Mouse (Mus musculus) hindbrain, embryonic 14.5 days (tissue): ENCODE measurements around the gene Itga9. TPM values are rescaled to one million over a fixed set of nuclear protein-coding genes. Genes with fewer than 3 reads are reported as not detected.
A peak's percentile ranks its signal among the peaks of the same experiment; 100 is the strongest.

Experiments
- ATAC-seq: fragments of 200-750 bp; cut with Nextera tagmentation; 2 replicates; pipeline ENCODE4 v1.8.0; 2017; ENCODE audit warnings: moderate number of reproducible peaks, mild to moderate bottlenecking, moderate TSS enrichment, moderate library complexity; ENCODE audit not compliant: low FRiP score
- DNase-seq: peaks from one replicate; pipeline ENCODE4 v3.0.0-alpha.2; 2015; ENCODE audit warnings: low spot score
- H3K27ac ChIP-seq: fragments of 300-500 bp; sonication (generic); 2 replicates; pipeline ENCODE4 v1.5.1; 2014; ENCODE audit warnings: mild to moderate bottlenecking, moderate library complexity
- H3K27me3 ChIP-seq: fragments of 300-500 bp; sonication (generic); 2 replicates; pipeline ENCODE4 v1.6.1; 2014; ENCODE audit warnings: mild to moderate bottlenecking, low read length, mixed read lengths; ENCODE audit not compliant: control insufficient read depth, insufficient read depth
- H3K36me3 ChIP-seq: fragments of 300-500 bp; sonication (generic); replicated peaks from 2 replicates; pipeline ENCODE4 v1.6.1; 2014; ENCODE audit not compliant: control insufficient read depth, insufficient read depth
- H3K4me1 ChIP-seq: fragments of 300-500 bp; sonication (generic); replicated peaks from 2 replicates; pipeline ENCODE4 v1.6.1; 2014; ENCODE audit warnings: antibody characterized with exemption, low read length, mixed read lengths; ENCODE audit not compliant: control insufficient read depth, insufficient read depth
- H3K4me2 ChIP-seq: fragments of 300-500 bp; sonication (generic); replicated peaks from 2 replicates; pipeline ENCODE4 v1.6.1; 2014; ENCODE audit warnings: mild to moderate bottlenecking, moderate library complexity
- H3K4me3 ChIP-seq: fragments of 300-500 bp; sonication (generic); replicated peaks from 2 replicates; pipeline ENCODE4 v1.5.1; 2014; ENCODE audit warnings: mild to moderate bottlenecking, low read length
- H3K9ac ChIP-seq: fragments of 300-500 bp; sonication (generic); 2 replicates; pipeline ENCODE4 v1.6.1; 2014
- H3K9me3 ChIP-seq: fragments of 300-500 bp; sonication (generic); 2 replicates; pipeline ENCODE4 v1.6.1; 2016; ENCODE audit warnings: low read length; ENCODE audit not compliant: control insufficient read depth
- WGBS: fragments of 180-500 bp; shearing (Covaris S2); extraction: QIAGEN DNeasy Blood & Tissue Kit; methylation state at CpG from one replicate; pipeline ENCODE4 v1.1.7; 2014; 5-methylcytosine and 5-hydroxymethylcytosine counted together
- polyA plus RNA-seq: library from polyadenylated mRNA; unstranded; fragments of >200 nt; fragmentation: Nextera tagmentation; extraction: Ambion mirVana; gene quantifications from 2 replicates; pipeline ENCODE4 v1.2.1, GENCODE M21; 2014

Gene Itga9
- polyA plus RNA-seq, 1 experiment from 2014 or later = 4.4 TPM

DNA sequence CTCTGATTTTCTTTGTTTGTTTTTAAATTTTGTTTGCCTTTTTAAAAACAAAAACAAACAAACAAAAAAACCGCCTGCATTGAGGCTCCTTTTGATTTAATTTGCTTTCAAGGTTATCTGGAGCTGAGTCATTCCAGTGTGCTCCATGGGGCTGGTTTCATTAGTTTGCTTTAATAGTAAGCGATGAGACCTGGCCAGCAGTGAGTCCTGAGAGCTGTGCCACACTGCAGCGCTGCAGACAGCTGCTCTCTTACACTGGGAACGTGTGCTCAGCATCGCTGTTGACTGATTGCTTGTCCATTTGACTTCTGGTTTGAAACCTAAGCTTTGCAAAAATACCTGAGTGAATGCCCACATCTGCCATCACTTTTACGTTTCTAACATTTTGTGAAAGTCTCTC lies 26.1 kb upstream of the Itga9 start:
- no peak overlapping the region for H3K9ac ChIP-seq
- no peaks in the 10 kb centered on the region for H3K9me3 ChIP-seq
- H3K36me3 ChIP-seq = peaks cover 65% of the 10 kb centered on the region
- H3K4me1 ChIP-seq = no peaks in the 10 kb centered on the region
- no peak overlapping the region for H3K4me3 ChIP-seq
- H3K4me2 ChIP-seq = no peak overlapping the region
- no peaks in the 10 kb centered on the region for H3K27me3 ChIP-seq
- no peak for ATAC-seq
- DNase-seq = no peak
- H3K27ac ChIP-seq = no peak overlapping the region
- WGBS = 79% methylated on average over 6 of the region's 6 CpGs

DNA sequence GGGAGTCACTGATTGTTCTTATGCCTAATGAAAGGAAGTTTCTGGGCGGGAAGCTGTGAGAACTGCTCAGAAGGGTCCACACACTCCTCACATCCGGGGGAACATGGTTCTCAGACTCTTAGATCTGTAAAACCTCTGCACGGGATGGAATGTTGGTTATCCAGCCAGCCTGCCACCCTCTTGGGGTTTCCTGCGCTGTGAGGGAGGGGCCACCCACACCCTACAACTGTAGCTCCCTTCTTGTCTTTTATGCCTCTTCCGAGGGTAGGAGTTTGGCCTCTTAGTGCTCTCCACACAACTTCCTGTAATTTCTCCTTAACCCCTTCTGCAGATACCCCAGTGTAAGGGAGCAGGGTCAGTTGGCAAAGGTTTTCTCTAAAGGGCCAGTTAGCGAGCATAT lies 23.7 kb upstream of the Itga9 start:
- ATAC-seq (no peak), DNase-seq (no peak)
- Histone ChIP-seq H3K4me2 (no peak overlapping the region), H3K4me3 (no peak overlapping the region), H3K9ac (no peak overlapping the region), H3K27me3 (no peaks in the 10 kb centered on the region), H3K36me3 (peaks cover 50% of the 10 kb centered on the region), H3K9me3 (no peaks in the 10 kb centered on the region), H3K4me1 (no peaks in the 10 kb centered on the region), H3K27ac (no peak overlapping the region)
- 88% methylated on average over 6 of the region's 6 CpGs for WGBS

DNA sequence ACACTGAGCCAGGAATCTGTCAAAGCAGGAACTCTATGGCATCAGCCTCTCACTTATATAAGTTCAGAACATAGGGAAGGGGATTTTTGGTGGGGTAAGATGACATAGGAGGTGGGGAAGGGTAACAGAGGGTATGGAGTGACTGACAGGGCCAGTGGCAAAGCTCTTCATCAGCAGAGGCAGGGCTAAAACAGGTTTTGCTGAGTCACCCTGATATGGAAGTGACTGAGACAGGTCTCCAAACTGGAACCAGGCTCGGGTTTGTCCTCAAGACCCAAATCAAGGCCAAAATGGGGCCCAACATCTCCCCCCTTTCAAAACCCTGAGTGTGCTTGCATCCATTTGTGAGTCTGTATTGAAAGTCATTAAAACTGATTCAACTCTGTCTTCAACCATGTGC lies 21.7 kb upstream of the Itga9 start:
- WGBS = 96% methylated on average over 1 of the region's 1 CpGs
- peaks cover 32% of the 10 kb centered on the region for H3K36me3 ChIP-seq

DNA sequence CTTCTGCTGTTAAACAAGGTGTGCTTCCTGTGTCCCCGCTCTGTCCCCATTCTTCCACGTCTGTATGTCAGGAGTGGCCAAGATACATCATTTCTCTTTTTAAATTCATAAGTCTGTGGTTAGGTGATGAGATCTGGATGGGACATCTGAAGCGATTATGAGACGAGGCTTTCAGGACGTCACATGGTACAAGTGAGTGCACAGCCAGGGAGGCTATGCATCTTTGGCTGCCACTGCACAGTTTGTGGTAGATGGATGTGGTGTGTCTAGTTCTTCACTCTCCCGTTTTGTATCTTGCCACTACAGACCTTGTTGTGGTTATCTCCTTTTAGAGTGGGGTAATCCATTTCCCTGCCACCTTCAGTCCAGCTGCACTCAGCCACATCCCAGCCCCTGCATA lies 20.5 kb upstream of the Itga9 start:
- DNase-seq (no peak), ATAC-seq (no peak)
- H3K9me3 ChIP-seq = no peaks in the 10 kb centered on the region
- WGBS = 84% methylated on average over 6 of the region's 6 CpGs
- H3K4me2 ChIP-seq = no peak overlapping the region
- H3K27me3 ChIP-seq = no peaks in the 10 kb centered on the region
- H3K4me1 ChIP-seq = 0 out of 2 replicates have a peak, but pooled peaks cover 8% of the 10 kb centered on the region
- H3K9ac ChIP-seq = no peak overlapping the region
- H3K4me3 ChIP-seq = no peak overlapping the region
- H3K27ac ChIP-seq = no peak overlapping the region
- peaks cover 26% of the 10 kb centered on the region for H3K36me3 ChIP-seq

More for the DNA sequence above, 21.7 kb upstream of the Itga9 start:
- Histone ChIP-seq H3K4me1 (no peaks in the 10 kb centered on the region), H3K9me3 (no peaks in the 10 kb centered on the region), H3K27ac (no peak overlapping the region), H3K27me3 (no peaks in the 10 kb centered on the region), H3K4me3 (no peak overlapping the region), H3K9ac (no peak overlapping the region), H3K4me2 (no peak overlapping the region)
- no peak for ATAC-seq
- DNase-seq = no peak

DNA sequence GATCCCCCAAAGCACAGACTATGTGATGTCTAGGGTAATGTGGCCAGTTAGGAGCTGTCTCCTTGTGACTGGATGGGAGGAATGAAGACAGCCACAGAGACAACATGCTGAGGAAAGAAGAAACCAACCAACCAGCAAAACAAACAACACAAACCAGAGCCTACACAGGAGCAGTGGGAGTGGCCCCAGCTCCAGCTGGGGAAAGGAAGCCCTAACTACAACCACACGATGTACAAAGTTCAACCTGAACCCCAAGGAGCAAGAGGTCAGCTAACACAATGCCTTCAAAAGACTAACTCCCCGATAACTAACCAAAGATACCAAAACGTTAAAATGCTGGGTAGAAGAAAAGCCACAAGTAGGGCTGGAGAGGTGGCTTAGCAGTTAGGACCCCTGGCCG lies 19.4 kb upstream of the Itga9 start:
- peaks cover 18% of the 10 kb centered on the region for H3K36me3 ChIP-seq
- WGBS = 66% methylated on average over 4 of the region's 4 CpGs
- H3K27ac ChIP-seq = no peak overlapping the region
- no peak overlapping the region for H3K4me2 ChIP-seq
- no peak for ATAC-seq
- no peak overlapping the region for H3K4me3 ChIP-seq
- H3K4me1 ChIP-seq = 0 out of 2 replicates have a peak, but pooled peaks cover 8% of the 10 kb centered on the region
- H3K9ac ChIP-seq = no peak overlapping the region
- H3K9me3 ChIP-seq = no peaks in the 10 kb centered on the region
- DNase-seq = no peak
- H3K27me3 ChIP-seq = no peaks in the 10 kb centered on the region

DNA sequence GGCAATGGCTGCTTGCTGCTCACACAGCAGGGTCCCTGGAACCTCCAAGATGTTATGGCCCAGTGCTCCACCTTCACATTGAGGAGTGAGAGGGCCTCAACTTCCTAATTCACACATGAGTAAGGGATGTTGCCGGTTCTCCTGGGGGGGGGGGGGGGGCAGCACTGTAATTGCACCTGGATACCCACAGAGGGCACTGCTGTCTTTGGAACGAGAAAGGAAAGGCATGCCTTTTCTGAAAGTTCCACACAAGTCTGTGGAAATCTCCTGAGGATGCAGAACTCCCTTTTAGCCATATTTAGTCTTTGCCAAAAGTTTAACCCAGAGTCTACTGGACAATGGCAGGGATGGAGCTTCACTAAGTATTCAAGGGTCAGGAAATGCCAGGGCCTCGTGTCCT lies 17.2 kb upstream of the Itga9 start:
- WGBS = 37% methylated on average over 3 of the region's 3 CpGs
- H3K36me3 ChIP-seq = 0 out of 2 replicates have a peak, but pooled peaks cover under 1% of the 10 kb centered on the region
- no peaks in the 10 kb centered on the region for H3K9me3 ChIP-seq
- peak; percentile 50 for DNase-seq
- no peaks in the 10 kb centered on the region for H3K27me3 ChIP-seq
- no peak overlapping the region for H3K27ac ChIP-seq
- H3K4me3 ChIP-seq = no peak overlapping the region
- H3K4me1 ChIP-seq = 0 out of 2 replicates have a peak, but pooled peaks cover 8% of the 10 kb centered on the region
- no peak overlapping the region for H3K9ac ChIP-seq
- no peak overlapping the region for H3K4me2 ChIP-seq
- no peak for ATAC-seq

DNA sequence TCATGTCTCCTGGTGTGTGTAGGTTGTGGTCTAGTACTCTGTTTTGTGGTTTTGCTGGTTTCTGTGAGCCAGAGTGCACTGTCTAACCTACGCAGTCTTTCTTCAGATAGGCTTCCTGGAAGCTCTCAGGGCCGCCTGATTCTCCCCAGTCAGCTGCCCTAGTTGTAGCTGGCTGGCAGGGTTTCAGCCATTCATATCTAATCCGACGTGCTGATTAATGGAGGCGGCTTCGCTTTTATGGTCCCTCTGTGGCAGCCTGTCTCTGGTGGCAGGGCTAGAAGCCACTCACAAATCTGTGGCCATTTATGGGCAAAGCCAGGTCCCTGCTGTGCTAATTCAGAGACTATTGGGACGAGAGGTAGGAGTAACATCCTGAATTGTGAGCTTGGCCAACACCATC lies 16.3 kb upstream of the Itga9 start:
- ATAC-seq (peak; percentile 32; the same call in 1 of the 2 replicates), DNase-seq (peak; percentile 42)
- H3K36me3 ChIP-seq = no peaks in the 10 kb centered on the region
- no peaks in the 10 kb centered on the region for H3K27me3 ChIP-seq
- H3K9ac ChIP-seq = no peak overlapping the region
- H3K27ac ChIP-seq = no peak overlapping the region
- WGBS = 28% methylated on average over 7 of the region's 7 CpGs
- H3K4me2 ChIP-seq = no peak overlapping the region
- H3K4me3 ChIP-seq = no peak overlapping the region
- no peaks in the 10 kb centered on the region for H3K9me3 ChIP-seq
- 0 out of 2 replicates have a peak, but pooled peaks cover 8% of the 10 kb centered on the region for H3K4me1 ChIP-seq

DNA sequence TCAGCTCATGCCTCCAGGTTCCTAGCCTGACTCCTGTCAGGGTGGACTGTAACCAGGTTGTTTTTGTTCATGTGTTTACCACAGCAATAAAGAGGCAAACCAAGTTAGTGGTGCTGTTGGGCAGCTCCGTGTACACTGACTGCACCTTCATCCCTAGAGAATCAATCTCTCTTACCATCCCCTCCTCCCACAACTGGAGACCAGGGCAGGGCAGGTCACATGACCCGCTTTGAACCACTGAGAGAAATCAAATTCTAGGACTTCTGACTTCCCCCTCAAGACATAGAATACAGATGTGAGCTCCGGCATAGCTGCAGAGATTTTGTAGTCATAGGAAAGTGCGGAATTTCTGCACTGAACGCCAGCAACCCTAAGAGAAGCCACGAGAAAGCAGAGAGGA lies 14.9 kb upstream of the Itga9 start:
- Histone ChIP-seq H3K27ac (no peak overlapping the region), H3K27me3 (no peaks in the 10 kb centered on the region), H3K4me3 (no peak overlapping the region), H3K36me3 (no peaks in the 10 kb centered on the region), H3K4me2 (no peak overlapping the region), H3K9me3 (no peaks in the 10 kb centered on the region), H3K9ac (no peak overlapping the region), H3K4me1 (0 out of 2 replicates have a peak, but pooled peaks cover 8% of the 10 kb centered on the region)
- no peak for DNase-seq
- WGBS = 86% methylated on average over 6 of the region's 6 CpGs
- ATAC-seq = no peak

DNA sequence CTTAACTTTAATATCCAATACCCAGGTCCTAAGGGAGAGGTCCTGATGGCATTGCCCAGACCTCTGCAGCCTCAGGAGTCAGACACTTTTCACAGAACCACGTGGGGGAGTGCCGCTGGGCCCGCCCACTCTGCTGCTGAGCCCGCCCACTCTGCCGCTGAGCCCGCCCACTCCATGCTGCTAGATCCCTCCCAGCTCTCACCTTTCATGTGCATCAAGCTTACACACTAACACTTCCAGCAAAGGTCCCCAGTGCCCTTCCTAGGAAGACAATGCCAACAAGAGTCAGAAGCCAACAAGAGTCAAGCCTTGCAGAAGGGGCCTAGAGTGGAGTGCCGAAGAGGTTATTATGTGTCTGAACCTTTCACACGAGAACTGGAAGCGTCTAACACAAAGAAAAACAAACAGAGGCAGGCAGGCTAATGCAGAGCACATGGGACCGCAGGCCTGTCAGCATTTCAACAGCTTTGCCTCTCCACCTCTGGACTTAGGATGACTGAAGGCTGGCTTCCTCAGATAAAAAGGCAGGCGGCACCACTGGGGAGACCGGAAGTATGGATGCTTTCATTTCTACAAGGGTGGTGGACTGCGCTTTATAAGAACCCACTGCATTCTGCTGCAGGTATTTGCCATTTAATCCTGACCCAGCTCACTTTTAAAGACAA lies 13.8 kb upstream of the Itga9 start:
- H3K9me3 ChIP-seq = no peaks in the 10 kb centered on the region
- no peaks in the 10 kb centered on the region for H3K36me3 ChIP-seq
- ATAC-seq (no peak), DNase-seq (no peak)
- H3K27me3 ChIP-seq = no peaks in the 10 kb centered on the region
- no peak overlapping the region for H3K9ac ChIP-seq
- H3K4me1 ChIP-seq = 0 out of 2 replicates have a peak, but pooled peaks cover 8% of the 10 kb centered on the region
- no peak overlapping the region for H3K27ac ChIP-seq
- no peak overlapping the region for H3K4me3 ChIP-seq
- no peak overlapping the region for H3K4me2 ChIP-seq
- 52% methylated on average over 13 of the region's 13 CpGs for WGBS

DNA sequence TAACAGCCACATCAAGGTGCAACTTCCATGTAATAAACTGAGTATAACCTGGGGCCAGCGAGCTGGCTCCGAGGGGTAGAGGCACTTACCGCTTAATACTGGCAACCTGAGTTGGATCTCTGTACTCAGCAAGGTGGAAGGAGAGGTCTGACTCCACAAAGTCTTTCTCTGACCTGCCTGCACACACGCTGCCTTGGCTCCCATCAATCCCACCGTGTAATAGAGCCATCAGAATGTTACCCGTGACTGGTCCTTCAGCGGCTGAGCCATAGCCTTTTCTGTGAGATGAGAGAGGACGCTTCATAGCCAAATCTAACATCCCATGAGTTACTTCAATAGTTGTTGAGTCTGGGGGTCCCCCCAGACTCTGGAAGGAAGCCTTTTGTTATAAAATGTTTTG lies 13.0 kb upstream of the Itga9 start:
- DNase-seq (no peak), ATAC-seq (no peak)
- no peak overlapping the region for H3K4me2 ChIP-seq
- H3K9ac ChIP-seq = no peak overlapping the region
- H3K4me1 ChIP-seq = 0 out of 2 replicates have a peak, but pooled peaks cover 8% of the 10 kb centered on the region
- 90% methylated on average over 8 of the region's 8 CpGs for WGBS
- no peaks in the 10 kb centered on the region for H3K27me3 ChIP-seq
- H3K36me3 ChIP-seq = no peaks in the 10 kb centered on the region
- H3K27ac ChIP-seq = no peak overlapping the region
- no peak overlapping the region for H3K4me3 ChIP-seq
- no peaks in the 10 kb centered on the region for H3K9me3 ChIP-seq
